Mouse (Mus musculus): ENCODE measurements around the gene Pira2. TPM values are rescaled to one million over a fixed set of nuclear protein-coding genes. Genes with fewer than 3 reads are reported as not detected.
"Not testable (repeated sequence)": the region's sequence is repeated elsewhere in the genome, so short reads cannot be mapped to it uniquely, and the experiment has no call there.

Gene Pira2
- polyA plus RNA-seq (2014; fragmentation: Nextera tagmentation; extraction: Ambion mirVana) = not detected in 2 replicates

GRCm38 (mm10) chr7:3844951-3845350 lies at the start of gene Pira2:
Gene Pira2 (minus strand): TSS chr7:3845051.
- not testable (repeated sequence) for DNase-seq (ENCODE audit: low spot score); H3K27me3 ChIP-seq (ENCODE audit: control insufficient read depth, insufficient read depth, low read length); H3K9me3 ChIP-seq (ENCODE audit: control insufficient read depth, low read length); H3K4me1 ChIP-seq (ENCODE audit: control insufficient read depth, insufficient read depth, low read length); H3K9ac ChIP-seq (ENCODE audit: low read length); H3K4me2 ChIP-seq (ENCODE audit: low read depth); ATAC-seq (ENCODE audit: insufficient read depth, low FRiP score, low TSS enrichment); H3K4me3 ChIP-seq (ENCODE audit: low read depth, low read length); H3K36me3 ChIP-seq (ENCODE audit: control insufficient read depth, insufficient read depth, low read length); H3K27ac ChIP-seq (ENCODE audit: low read depth, low read length)
- WGBS = no CpG with 5 or more reads among the region's 2 CpGs

GRCm38 (mm10) chr7:3875032-3875431 lies 30.2 kb upstream of the Pira2 start:
- not testable (repeated sequence) for H3K27me3 ChIP-seq (ENCODE audit: control insufficient read depth, insufficient read depth, low read length); H3K9me3 ChIP-seq (ENCODE audit: control insufficient read depth, low read length); DNase-seq (ENCODE audit: low spot score); H3K4me3 ChIP-seq (ENCODE audit: low read depth, low read length); H3K4me1 ChIP-seq (ENCODE audit: control insufficient read depth, insufficient read depth, low read length); H3K36me3 ChIP-seq (ENCODE audit: control insufficient read depth, insufficient read depth, low read length); H3K27ac ChIP-seq (ENCODE audit: low read depth, low read length); ATAC-seq (ENCODE audit: insufficient read depth, low FRiP score, low TSS enrichment); H3K4me2 ChIP-seq (ENCODE audit: low read depth); H3K9ac ChIP-seq (ENCODE audit: low read length)
- WGBS = no CpG with 5 or more reads among the region's 1 CpGs

GRCm38 (mm10) chr7:3837854-3838253 lies 7.0 kb downstream of the Pira2 start:
- not testable (repeated sequence) for H3K4me2 ChIP-seq (ENCODE audit: low read depth); H3K9me3 ChIP-seq (ENCODE audit: control insufficient read depth, low read length); H3K27me3 ChIP-seq (ENCODE audit: control insufficient read depth, insufficient read depth, low read length); ATAC-seq (ENCODE audit: insufficient read depth, low FRiP score, low TSS enrichment); DNase-seq (ENCODE audit: low spot score); H3K4me3 ChIP-seq (ENCODE audit: low read depth, low read length); H3K27ac ChIP-seq (ENCODE audit: low read depth, low read length); H3K4me1 ChIP-seq (ENCODE audit: control insufficient read depth, insufficient read depth, low read length); H3K9ac ChIP-seq (ENCODE audit: low read length); H3K36me3 ChIP-seq (ENCODE audit: control insufficient read depth, insufficient read depth, low read length)
- no CpG with 5 or more reads among the region's 1 CpGs for WGBS

- not testable (repeated sequence) for H3K9me3 ChIP-seq (ENCODE audit: control insufficient read depth, low read length); H3K9ac ChIP-seq (ENCODE audit: low read length)
Measured at GRCm38 (mm10) chr7:3830633-3831032, 14.2 kb downstream of the Pira2 start.

GRCm38 (mm10) chr7:3825599-3825998 lies 19.3 kb downstream of the Pira2 start, which contains the start of gene Gm15448:
Gene Gm15448 (minus strand): TSS chr7:3825687.
- WGBS = 60% methylated on average over 1 of the region's 3 CpGs
- not testable (repeated sequence) for H3K27ac ChIP-seq (ENCODE audit: low read depth, low read length); H3K27me3 ChIP-seq (ENCODE audit: control insufficient read depth, insufficient read depth, low read length); H3K4me2 ChIP-seq (ENCODE audit: low read depth); DNase-seq (ENCODE audit: low spot score); H3K9ac ChIP-seq (ENCODE audit: low read length); H3K4me3 ChIP-seq (ENCODE audit: low read depth, low read length); H3K4me1 ChIP-seq (ENCODE audit: control insufficient read depth, insufficient read depth, low read length); H3K36me3 ChIP-seq (ENCODE audit: control insufficient read depth, insufficient read depth, low read length); ATAC-seq (ENCODE audit: insufficient read depth, low FRiP score, low TSS enrichment); H3K9me3 ChIP-seq (ENCODE audit: control insufficient read depth, low read length)

More at GRCm38 (mm10) chr7:3830633-3831032, 14.2 kb downstream of the Pira2 start:
- H3K4me3 ChIP-seq (ENCODE audit: low read depth, low read length); H3K27ac ChIP-seq (ENCODE audit: low read depth, low read length); H3K36me3 ChIP-seq (ENCODE audit: control insufficient read depth, insufficient read depth, low read length); H3K4me1 ChIP-seq (ENCODE audit: control insufficient read depth, insufficient read depth, low read length); ATAC-seq (ENCODE audit: insufficient read depth, low FRiP score, low TSS enrichment); H3K27me3 ChIP-seq (ENCODE audit: control insufficient read depth, insufficient read depth, low read length); DNase-seq (ENCODE audit: low spot score); H3K4me2 ChIP-seq (ENCODE audit: low read depth): not testable (repeated sequence)

GRCm38 (mm10) chr7:3811912-3812311 lies 32.9 kb downstream of the Pira2 start:
- H3K4me3 ChIP-seq (ENCODE audit: low read depth, low read length); H3K36me3 ChIP-seq (ENCODE audit: control insufficient read depth, insufficient read depth, low read length); H3K4me1 ChIP-seq (ENCODE audit: control insufficient read depth, insufficient read depth, low read length); H3K4me2 ChIP-seq (ENCODE audit: low read depth); H3K27ac ChIP-seq (ENCODE audit: low read depth, low read length); H3K27me3 ChIP-seq (ENCODE audit: control insufficient read depth, insufficient read depth, low read length); ATAC-seq (ENCODE audit: insufficient read depth, low FRiP score, low TSS enrichment); H3K9ac ChIP-seq (ENCODE audit: low read length); H3K9me3 ChIP-seq (ENCODE audit: control insufficient read depth, low read length); DNase-seq (ENCODE audit: low spot score): not testable (repeated sequence)

- not testable (repeated sequence) for H3K36me3 ChIP-seq (ENCODE audit: control insufficient read depth, insufficient read depth, low read length); H3K9me3 ChIP-seq (ENCODE audit: control insufficient read depth, low read length); DNase-seq (ENCODE audit: low spot score); H3K27me3 ChIP-seq (ENCODE audit: control insufficient read depth, insufficient read depth, low read length); H3K4me1 ChIP-seq (ENCODE audit: control insufficient read depth, insufficient read depth, low read length); H3K9ac ChIP-seq (ENCODE audit: low read length); ATAC-seq (ENCODE audit: insufficient read depth, low FRiP score, low TSS enrichment); H3K4me2 ChIP-seq (ENCODE audit: low read depth); H3K4me3 ChIP-seq (ENCODE audit: low read depth, low read length); H3K27ac ChIP-seq (ENCODE audit: low read depth, low read length)
- 89% methylated on average over 4 of the region's 4 CpGs for WGBS
Measured at GRCm38 (mm10) chr7:3802935-3803334, 41.9 kb downstream of the Pira2 start.

GRCm38 (mm10) chr7:3799940-3800339 lies 44.9 kb downstream of the Pira2 start:
- H3K4me2 ChIP-seq (ENCODE audit: low read depth); H3K27ac ChIP-seq (ENCODE audit: low read depth, low read length); H3K27me3 ChIP-seq (ENCODE audit: control insufficient read depth, insufficient read depth, low read length); H3K4me1 ChIP-seq (ENCODE audit: control insufficient read depth, insufficient read depth, low read length); H3K4me3 ChIP-seq (ENCODE audit: low read depth, low read length); H3K9me3 ChIP-seq (ENCODE audit: control insufficient read depth, low read length); DNase-seq (ENCODE audit: low spot score); H3K36me3 ChIP-seq (ENCODE audit: control insufficient read depth, insufficient read depth, low read length); ATAC-seq (ENCODE audit: insufficient read depth, low FRiP score, low TSS enrichment); H3K9ac ChIP-seq (ENCODE audit: low read length): not testable (repeated sequence)
- WGBS = 66% methylated on average over 3 of the region's 3 CpGs

- H3K27ac ChIP-seq (ENCODE audit: low read depth, low read length); ATAC-seq (ENCODE audit: insufficient read depth, low FRiP score, low TSS enrichment); H3K27me3 ChIP-seq (ENCODE audit: control insufficient read depth, insufficient read depth, low read length); H3K4me2 ChIP-seq (ENCODE audit: low read depth); H3K4me3 ChIP-seq (ENCODE audit: low read depth, low read length); H3K9me3 ChIP-seq (ENCODE audit: control insufficient read depth, low read length); H3K36me3 ChIP-seq (ENCODE audit: control insufficient read depth, insufficient read depth, low read length); H3K4me1 ChIP-seq (ENCODE audit: control insufficient read depth, insufficient read depth, low read length); H3K9ac ChIP-seq (ENCODE audit: low read length); DNase-seq (ENCODE audit: low spot score): not testable (repeated sequence)
Measured at GRCm38 (mm10) chr7:3796286-3796685, 48.6 kb downstream of the Pira2 start.
